Mouse (Mus musculus) liver, adult (tissue): ENCODE data around the gene Rtl1.

Experiments
- GATA4 ChIP-seq: IDR thresholded peaks from 2 replicates; pipeline ENCODE4 v1.6.1; 2014; ENCODE audit warnings: mild to moderate bottlenecking, low read length; ENCODE audit not compliant: insufficient replicate concordance

Rtl1 gene

GRCm38 (mm10) chr12:109600230-109600629 is at the start of gene Rtl1:
Gene Rtl1, minus strand, starts transcription at chr12:109600330.
- no peak for TF ChIP-seq GATA4

DNA sequence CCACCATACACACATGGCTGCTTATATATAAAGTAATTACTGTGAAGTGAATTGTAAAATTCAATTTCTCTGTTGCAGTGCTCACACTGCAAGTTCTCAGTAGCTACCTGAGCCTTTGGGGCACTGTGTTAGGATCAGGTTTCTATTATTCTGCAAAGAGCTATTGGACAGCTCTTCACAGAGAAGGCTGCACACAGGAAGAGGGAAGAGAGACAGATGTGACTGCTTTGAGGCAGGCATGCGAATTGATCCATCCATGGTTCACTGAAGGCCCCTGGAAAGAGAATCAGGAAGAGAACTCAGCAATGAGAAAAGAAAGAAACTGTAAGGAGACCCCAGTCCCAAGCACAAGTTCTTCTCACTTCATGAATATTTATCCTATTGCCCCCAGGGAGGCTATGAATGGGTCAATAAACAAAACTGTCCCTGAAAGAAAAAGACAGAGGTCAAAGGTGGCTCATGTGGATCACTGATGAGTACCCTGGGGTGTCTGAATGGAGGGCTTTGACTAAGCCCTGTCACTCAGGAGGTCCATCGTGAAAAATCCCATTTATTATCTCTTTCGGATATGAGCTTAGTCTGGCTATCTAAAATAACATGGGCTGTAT is 40.5 kb upstream of the Rtl1 start:
- TF ChIP-seq GATA4, result no peak

GRCm38 (mm10) chr12:109632035-109632434 is 31.9 kb upstream of the Rtl1 start:
- TF ChIP-seq GATA4, result no peak

DNA sequence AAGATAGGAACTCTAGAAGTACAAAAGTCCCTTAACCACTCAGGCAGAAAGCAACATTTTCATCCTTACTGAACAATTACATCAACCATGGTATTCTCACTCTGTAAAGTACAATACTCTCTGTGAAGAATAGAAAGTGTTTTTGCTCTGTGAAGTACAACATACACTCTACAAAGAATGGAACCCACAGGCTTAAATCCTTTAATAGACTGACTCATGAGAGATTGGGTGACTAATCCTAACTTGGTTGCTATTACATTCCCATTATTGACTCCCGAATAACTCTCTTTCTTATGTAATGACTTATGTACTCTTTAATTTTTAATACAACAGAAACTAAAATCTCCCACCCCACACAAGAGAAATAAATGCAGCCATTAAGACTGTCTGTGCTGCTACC is 28.8 kb upstream of the Rtl1 start:
- no peak for TF ChIP-seq GATA4

DNA sequence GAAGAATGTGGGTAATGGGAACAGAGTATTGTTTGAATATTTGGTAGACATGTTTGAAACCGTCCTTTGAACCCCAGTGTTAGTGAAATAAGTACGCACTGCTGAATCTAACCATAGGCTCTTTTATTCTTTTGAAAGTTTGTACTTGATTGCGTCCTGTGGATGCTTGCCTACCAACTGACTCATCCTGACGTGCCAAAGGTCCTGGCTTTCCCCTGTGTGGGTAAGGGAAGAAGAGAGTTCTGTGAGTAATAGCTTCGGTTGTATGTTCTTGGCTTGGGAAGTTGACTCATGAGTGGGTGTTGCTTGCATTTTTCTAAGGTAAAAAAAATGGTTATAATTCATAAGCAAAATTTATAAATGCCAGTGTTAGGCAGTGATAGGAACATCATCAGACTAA is 26.8 kb upstream of the Rtl1 start:
- no peak for TF ChIP-seq GATA4

- TF ChIP-seq GATA4, result no peak
Observed at GRCm38 (mm10) chr12:109620196-109620595, 20.1 kb upstream of the Rtl1 start.

DNA sequence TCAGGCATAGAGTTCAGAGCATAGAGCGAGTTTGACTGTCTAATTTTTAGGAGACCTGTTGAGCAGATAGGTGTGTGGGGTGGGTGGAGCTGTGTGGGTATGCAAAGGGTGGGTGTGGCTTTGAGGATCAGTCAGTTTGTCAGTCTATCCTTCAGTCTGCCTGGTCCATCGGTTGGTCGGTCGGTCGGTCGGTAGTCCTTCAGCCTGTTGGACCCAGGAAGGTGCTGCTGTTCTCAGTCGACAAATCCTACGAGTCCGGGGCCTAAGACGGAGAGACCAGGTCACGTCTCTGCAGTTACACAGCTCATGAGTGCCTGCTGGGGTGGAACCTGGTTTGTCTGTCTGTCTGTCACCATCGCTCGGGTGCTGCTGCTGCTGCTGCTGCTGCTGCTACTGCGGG is 17.9 kb upstream of the Rtl1 start:
- no peak for TF ChIP-seq GATA4

DNA sequence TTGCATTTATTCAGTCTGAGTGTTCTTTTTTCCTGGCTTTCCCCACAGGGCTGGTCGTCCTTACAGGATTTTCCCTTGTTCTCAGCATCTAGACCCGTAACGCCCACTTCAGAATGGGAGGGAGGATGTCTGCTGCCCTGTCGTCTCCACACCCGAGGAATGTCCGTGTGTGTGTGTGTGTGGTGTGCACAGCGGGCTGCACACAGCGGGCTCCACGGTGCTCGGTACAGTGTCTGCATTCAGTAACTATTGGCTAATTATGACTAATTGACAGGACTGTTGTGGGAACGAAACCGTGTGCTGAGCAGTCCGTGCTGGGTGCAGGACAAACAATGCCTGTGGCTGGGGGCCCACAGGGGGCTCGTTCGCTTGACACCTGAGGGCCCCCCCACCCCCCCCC is 17.0 kb upstream of the Rtl1 start:
- TF ChIP-seq GATA4, result no peak

DNA sequence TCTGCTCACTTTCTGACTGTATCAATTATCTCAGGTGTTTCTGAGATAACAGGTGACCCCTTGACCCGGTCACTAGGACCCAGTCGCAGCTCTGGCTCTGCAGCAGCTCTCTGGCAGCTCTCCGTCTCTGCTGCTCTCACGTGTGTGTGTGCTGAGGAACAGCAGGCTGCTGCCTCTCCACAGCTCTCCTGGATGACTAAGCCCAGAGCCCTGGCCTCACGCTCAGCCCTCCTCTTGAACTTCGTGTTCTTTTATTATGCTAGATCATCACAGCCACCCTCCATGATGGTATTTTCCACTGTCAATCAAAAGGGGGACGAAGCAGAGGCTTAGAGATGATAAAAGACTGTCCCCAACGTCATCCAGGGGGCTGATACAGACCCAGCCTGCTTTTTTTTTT is 15.2 kb upstream of the Rtl1 start:
- no peak for TF ChIP-seq GATA4

DNA sequence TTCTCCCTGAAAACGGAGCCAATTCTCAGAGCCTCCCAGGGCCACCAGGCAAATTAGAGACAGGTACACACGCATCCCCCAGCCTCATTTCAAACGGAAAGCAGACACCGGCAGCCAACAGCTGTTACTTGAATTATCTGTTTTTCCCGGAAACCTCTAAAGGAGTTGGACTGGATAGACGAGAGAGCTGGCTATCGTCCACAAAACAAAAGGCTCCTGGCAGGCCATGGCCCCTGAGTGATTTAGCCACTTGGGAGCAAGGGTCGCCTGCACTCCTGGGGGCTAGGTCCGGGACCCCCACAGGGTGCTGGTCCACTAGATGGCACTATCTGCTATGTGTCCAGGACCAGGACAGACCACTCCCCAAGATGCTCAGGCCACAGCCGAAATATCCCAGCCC is 14.3 kb upstream of the Rtl1 start:
- no peak for TF ChIP-seq GATA4

GRCm38 (mm10) chr12:109612392-109613385 is 12.6 kb upstream of the Rtl1 start:
- TF ChIP-seq GATA4, result no peak

DNA sequence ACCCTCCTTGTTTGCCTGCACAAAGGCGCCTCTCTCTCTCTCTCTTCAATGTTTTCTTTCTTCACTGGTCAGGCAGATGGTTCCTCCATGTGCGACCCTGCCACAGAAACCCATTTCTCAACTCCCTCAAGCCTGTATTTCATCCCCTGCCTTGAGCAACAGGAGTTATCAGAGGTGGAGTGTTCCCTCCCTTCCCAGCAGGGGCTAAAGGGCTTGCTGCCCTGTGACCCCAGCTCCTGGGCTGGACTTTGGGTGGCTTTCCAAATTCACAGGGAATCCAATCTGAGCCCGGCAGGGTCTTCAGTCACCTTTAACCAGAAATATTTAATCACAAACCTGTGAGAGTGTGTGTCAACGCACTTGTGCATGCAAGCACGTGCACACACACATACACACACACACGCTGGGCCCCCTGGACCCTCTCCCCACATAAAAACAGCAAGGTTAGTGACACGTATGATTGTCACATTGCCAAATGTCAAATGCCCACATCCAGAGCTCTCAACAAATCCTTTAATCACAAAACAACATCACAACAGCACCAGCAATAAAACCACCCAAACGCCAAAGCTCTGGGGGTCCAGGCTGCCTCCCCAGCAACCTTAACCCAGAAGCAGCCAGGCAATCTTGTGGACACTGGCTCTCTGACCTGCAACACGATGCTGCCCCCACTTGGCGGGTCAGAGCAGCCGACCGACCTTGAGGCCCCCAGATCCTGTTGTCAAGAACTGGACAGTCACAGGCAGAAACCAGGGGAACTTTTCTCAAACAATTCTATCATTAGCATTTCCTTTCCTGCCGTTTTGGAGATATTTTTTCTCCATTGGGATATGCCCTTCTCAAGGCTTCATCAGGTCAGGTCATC is 8.7 kb upstream of the Rtl1 start:
- TF ChIP-seq GATA4, result no peak

- TF ChIP-seq GATA4, result no peak
Observed at GRCm38 (mm10) chr12:109607953-109608352, 7.8 kb upstream of the Rtl1 start.

GRCm38 (mm10) chr12:109607191-109607590 is 7.1 kb upstream of the Rtl1 start:
- TF ChIP-seq GATA4, result no peak

DNA sequence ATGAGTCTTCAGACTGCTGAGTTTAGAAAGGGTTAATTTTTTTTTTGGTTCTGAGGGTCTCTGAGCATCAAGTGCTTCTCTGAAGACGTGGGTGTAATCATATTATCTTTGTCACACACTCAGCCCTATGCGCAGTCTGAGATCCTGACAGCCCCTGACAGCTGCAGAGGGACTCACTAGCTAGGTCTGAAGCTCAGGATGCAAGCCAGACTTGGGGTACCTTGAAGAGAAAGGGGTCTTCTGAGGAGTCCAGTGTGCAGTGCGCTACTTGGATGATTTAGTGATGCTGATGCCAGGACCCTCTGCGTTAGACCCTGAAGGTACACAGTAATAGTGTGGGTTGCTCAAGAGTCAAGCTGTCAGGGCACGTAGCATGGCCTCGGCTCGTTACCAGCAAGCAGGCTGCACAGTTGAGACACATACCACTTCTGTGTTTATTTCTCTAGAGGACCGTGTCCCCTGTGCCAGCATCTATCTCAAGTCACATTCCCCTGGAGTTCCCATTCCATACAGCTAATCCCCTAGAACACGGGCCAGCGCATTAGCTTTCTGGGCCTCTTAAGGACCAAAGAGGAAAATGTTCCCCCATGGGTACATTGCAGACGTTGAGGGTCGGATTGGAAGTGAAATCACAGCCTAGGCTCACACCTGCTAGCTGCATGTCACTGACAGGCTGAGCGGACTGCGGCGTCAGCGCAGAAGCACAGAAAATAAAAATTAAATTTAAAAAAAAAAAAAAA is 5.0 kb upstream of the Rtl1 start:
- no peak for TF ChIP-seq GATA4
